Mouse (Mus musculus): ENCODE measurements around the gene Gm45140.
"Not testable (repeated sequence)": the region's sequence is repeated elsewhere in the genome, so short reads cannot be mapped to it uniquely, and the experiment has no call there.

The Gm45140 gene

GRCm38 (mm10) chr6:87777842-87778241 lies 57.8 kb downstream of the Gm45140 start, which contains the start of gene Gp9:
Gp9 (plus strand) TSS chr6:87778072.
- no peak for DNase-seq (ENCODE audit: low read depth, low spot score)

- no peak for DNase-seq (ENCODE audit: low read depth, low spot score)
Observed at GRCm38 (mm10) chr6:87776663-87777062, 58.9 kb downstream of the Gm45140 start.

- no peak for DNase-seq (ENCODE audit: low read depth, low spot score)
Observed at GRCm38 (mm10) chr6:87775588-87776245, 59.9 kb downstream of the Gm45140 start.

GRCm38 (mm10) chr6:87774909-87775308 lies 60.7 kb downstream of the Gm45140 start:
- DNase-seq (ENCODE audit: low read depth, low spot score), result no peak

- DNase-seq (ENCODE audit: low read depth, low spot score), result peak; percentile 59
Observed at GRCm38 (mm10) chr6:87774466-87774865, 61.1 kb downstream of the Gm45140 start.

GRCm38 (mm10) chr6:87770626-87771025 lies 65.0 kb downstream of the Gm45140 start:
- DNase-seq (ENCODE audit: low read depth, low spot score), result peak; percentile 73

GRCm38 (mm10) chr6:87764296-87764695 lies 71.3 kb downstream of the Gm45140 start:
- DNase-seq (ENCODE audit: low read depth, low spot score), result not testable (repeated sequence)

- peak; percentile 68 for DNase-seq (ENCODE audit: low read depth, low spot score)
Observed at GRCm38 (mm10) chr6:87763376-87764280, 72.0 kb downstream of the Gm45140 start.

GRCm38 (mm10) chr6:87762161-87762560 lies 73.4 kb downstream of the Gm45140 start:
- DNase-seq (ENCODE audit: low read depth, low spot score), result no peak

- no peak for DNase-seq (ENCODE audit: low read depth, low spot score)
Observed at GRCm38 (mm10) chr6:87759850-87760249, 75.7 kb downstream of the Gm45140 start.

- no peak for DNase-seq (ENCODE audit: low read depth, low spot score)
Observed at GRCm38 (mm10) chr6:87759404-87759803, 76.2 kb downstream of the Gm45140 start.

- DNase-seq (ENCODE audit: low read depth, low spot score), result no peak
Observed at GRCm38 (mm10) chr6:87756896-87757295, 78.7 kb downstream of the Gm45140 start.

- DNase-seq (ENCODE audit: low read depth, low spot score), result peak; percentile 58
Observed at GRCm38 (mm10) chr6:87755196-87755595, 80.4 kb downstream of the Gm45140 start.

- DNase-seq (ENCODE audit: low read depth, low spot score), result no peak
Observed at GRCm38 (mm10) chr6:87751574-87751973, 84.0 kb downstream of the Gm45140 start.

GRCm38 (mm10) chr6:87750184-87750910 lies 85.2 kb downstream of the Gm45140 start:
- DNase-seq (ENCODE audit: low read depth, low spot score), result no peak

GRCm38 (mm10) chr6:87748531-87748930 lies 87.1 kb downstream of the Gm45140 start:
- peak; percentile 69 for DNase-seq (ENCODE audit: low read depth, low spot score)

- no peak for DNase-seq (ENCODE audit: low read depth, low spot score)
Observed at GRCm38 (mm10) chr6:87748078-87748477, 87.5 kb downstream of the Gm45140 start.

- peak; percentile 92 for DNase-seq (ENCODE audit: low read depth, low spot score)
Observed at GRCm38 (mm10) chr6:87746849-87747248, 88.7 kb downstream of the Gm45140 start.

- peak; percentile 65 for DNase-seq (ENCODE audit: low read depth, low spot score)
Observed at GRCm38 (mm10) chr6:87746059-87746458, 89.5 kb downstream of the Gm45140 start.

GRCm38 (mm10) chr6:87745301-87745700 lies 90.3 kb downstream of the Gm45140 start:
- DNase-seq (ENCODE audit: low read depth, low spot score), result peak; percentile 69

GRCm38 (mm10) chr6:87744632-87745031 lies 91.0 kb downstream of the Gm45140 start:
- DNase-seq (ENCODE audit: low read depth, low spot score), result no peak

- DNase-seq (ENCODE audit: low read depth, low spot score), result no peak
Observed at GRCm38 (mm10) chr6:87743281-87743680, 92.3 kb downstream of the Gm45140 start.

All from 3T3-L1 (cell line).